Comparison of ENCODE assay signal across 15 mouse cellular contexts in genomic region chr6:141410836-141411235, GRCm38 (mm10).
"Had no signal": no experiment of that assay in that cellular context is flagged by ENCODE, and none has a peak within 500 bp of the region (broad histone marks: within the 10 kb centered on the region; RNA-seq: fewer than 3 reads in every experiment).

No protein-coding gene starts in this region.

- H3K27me3 ChIP-seq: neural tube, embryonic 15.5 days; stomach, embryonic 15.5 days had no signal

- H3K4me1 ChIP-seq: stomach, embryonic 15.5 days had no signal

- H3K36me3 ChIP-seq: neural tube, embryonic 15.5 days; stomach, embryonic 15.5 days had no signal

- H3K4me3 ChIP-seq: neural tube, embryonic 15.5 days; stomach, embryonic 15.5 days had no signal

- H3K9me3 ChIP-seq: neural tube, embryonic 15.5 days; stomach, embryonic 15.5 days had no signal

- H3K27ac ChIP-seq: neural tube, embryonic 15.5 days; stomach, embryonic 15.5 days; stomach, postnatal 0 days had no signal

- H3K9ac ChIP-seq: neural tube, embryonic 15.5 days; stomach, embryonic 15.5 days had no signal

- DNase-seq: retina, postnatal 1 day; right cerebral cortex, adult 18-20 months; right cerebral cortex, postnatal 14 days; right cerebral cortex, postnatal 25 days; right cerebral cortex, postnatal 4 days; spleen, adult 18-20 months; thymus, adult 18-20 months; thymus, adult 2 months; thymus, postnatal 14 days; thymus, postnatal 25 days; thymus, postnatal 36 days; thymus, postnatal 4 days had no signal

- H3K4me2 ChIP-seq: neural tube, embryonic 15.5 days; stomach, embryonic 15.5 days had no signal
